Mouse (Mus musculus): ENCODE results near the gene Dapk3.
"Not testable (repeated sequence)": the region's sequence is repeated elsewhere in the genome, so short reads cannot be mapped to it uniquely, and the experiment has no call there.

Gene Dapk3

GRCm38 (mm10) chr10:81200141-81200540, 17.3 kb downstream of the Dapk3 start:
- no peak for DNase-seq (ENCODE audit: extremely low read depth, low read depth)

GRCm38 (mm10) chr10:81200605-81201287, 17.9 kb downstream of the Dapk3 start:
- no peak for DNase-seq (ENCODE audit: extremely low read depth, low read depth)

- no peak for DNase-seq (ENCODE audit: extremely low read depth, low read depth)
Observed at GRCm38 (mm10) chr10:81201807-81202758, 19.3 kb downstream of the Dapk3 start, which contains the start of gene Nmrk2. Gene Nmrk2, minus strand, starts transcription at chr10:81202051.

- no peak for DNase-seq (ENCODE audit: extremely low read depth, low read depth)
Observed at GRCm38 (mm10) chr10:81202978-81203720, 20.3 kb downstream of the Dapk3 start.

GRCm38 (mm10) chr10:81204137-81204536, 21.3 kb downstream of the Dapk3 start:
- DNase-seq (ENCODE audit: extremely low read depth, low read depth) = no peak

GRCm38 (mm10) chr10:81210154-81210553, 27.3 kb downstream of the Dapk3 start:
- no peak for DNase-seq (ENCODE audit: extremely low read depth, low read depth)

GRCm38 (mm10) chr10:81216260-81216659, 33.5 kb downstream of the Dapk3 start:
- no peak for DNase-seq (ENCODE audit: extremely low read depth, low read depth)

- DNase-seq (ENCODE audit: extremely low read depth, low read depth) = no peak
Observed at GRCm38 (mm10) chr10:81216810-81217209, 34.0 kb downstream of the Dapk3 start.

- not testable (repeated sequence) for DNase-seq (ENCODE audit: extremely low read depth, low read depth)
Observed at GRCm38 (mm10) chr10:81217267-81217666, 34.5 kb downstream of the Dapk3 start.

- no peak for DNase-seq (ENCODE audit: extremely low read depth, low read depth)
Observed at GRCm38 (mm10) chr10:81217964-81218363, 35.2 kb downstream of the Dapk3 start.

GRCm38 (mm10) chr10:81221402-81222015, 38.7 kb downstream of the Dapk3 start:
- DNase-seq (ENCODE audit: extremely low read depth, low read depth) = peak; percentile 54

GRCm38 (mm10) chr10:81223731-81224130, 40.9 kb downstream of the Dapk3 start:
- DNase-seq (ENCODE audit: extremely low read depth, low read depth) = not testable (repeated sequence)

GRCm38 (mm10) chr10:81229735-81230437, 47.1 kb downstream of the Dapk3 start:
- no peak for DNase-seq (ENCODE audit: extremely low read depth, low read depth)

- no peak for DNase-seq (ENCODE audit: extremely low read depth, low read depth)
Observed at GRCm38 (mm10) chr10:81230438-81231332, 47.9 kb downstream of the Dapk3 start, which contains the start of gene Atcay. Gene Atcay, minus strand, starts transcription at chr10:81230833.

- no peak for DNase-seq (ENCODE audit: extremely low read depth, low read depth)
Observed at GRCm38 (mm10) chr10:81231436-81231835, 48.6 kb downstream of the Dapk3 start.

- peak; percentile 75 for DNase-seq (ENCODE audit: extremely low read depth, low read depth)
Observed at GRCm38 (mm10) chr10:81232580-81233225, 49.9 kb downstream of the Dapk3 start, which contains the start of gene Zfr2. Gene Zfr2, plus strand, starts transcription at chr10:81233155.

GRCm38 (mm10) chr10:81233226-81233585, 50.4 kb downstream of the Dapk3 start:
- DNase-seq (ENCODE audit: extremely low read depth, low read depth) = no peak

- no peak for DNase-seq (ENCODE audit: extremely low read depth, low read depth)
Observed at GRCm38 (mm10) chr10:81234206-81234605, 51.4 kb downstream of the Dapk3 start.

All from MEL-GATA-1-ER (cell line).